Mouse (Mus musculus): ENCODE data around the gene Aph1c.
"Not testable (repeated sequence)": the region's sequence is repeated elsewhere in the genome, so short reads cannot be mapped to it uniquely, and the experiment has no call there.

Aph1c gene

GRCm38 (mm10) chr9:66832366-66832908, 2.1 kb downstream of the Aph1c start:
- DNase-seq (ENCODE audit: low read depth, low spot score) = no peak

- peak; percentile 88 for DNase-seq (ENCODE audit: low read depth, low spot score)
Observed at GRCm38 (mm10) chr9:66825990-66826389, 8.5 kb downstream of the Aph1c start.

- not testable (repeated sequence) for DNase-seq (ENCODE audit: low read depth, low spot score)
Observed at GRCm38 (mm10) chr9:66822255-66822654, 12.3 kb downstream of the Aph1c start.

GRCm38 (mm10) chr9:66820996-66821395, 13.5 kb downstream of the Aph1c start:
- peak; percentile 16 for DNase-seq (ENCODE audit: low read depth, low spot score)

- peak; percentile 18 for DNase-seq (ENCODE audit: low read depth, low spot score)
Observed at GRCm38 (mm10) chr9:66813392-66813791, 21.1 kb downstream of the Aph1c start.

GRCm38 (mm10) chr9:66805951-66806350, 28.6 kb downstream of the Aph1c start:
- not testable (repeated sequence) for DNase-seq (ENCODE audit: low read depth, low spot score)

GRCm38 (mm10) chr9:66801947-66802346, 32.6 kb downstream of the Aph1c start:
- DNase-seq (ENCODE audit: low read depth, low spot score) = no peak

- no peak for DNase-seq (ENCODE audit: low read depth, low spot score)
Observed at GRCm38 (mm10) chr9:66796739-66797138, 37.8 kb downstream of the Aph1c start, which contains the start of gene Gm10647. Gm10647 (plus strand) TSS chr9:66797039.

GRCm38 (mm10) chr9:66795464-66796324, 38.8 kb downstream of the Aph1c start, which contains the start of gene Aph1b:
Aph1b (minus strand) TSS chr9:66795490.
- peak; percentile 99 for DNase-seq (ENCODE audit: low read depth, low spot score)

- no peak for DNase-seq (ENCODE audit: low read depth, low spot score)
Observed at GRCm38 (mm10) chr9:66794629-66795463, 39.7 kb downstream of the Aph1c start.

- DNase-seq (ENCODE audit: low read depth, low spot score) = peak; percentile 88
Observed at GRCm38 (mm10) chr9:66787821-66788220, 46.7 kb downstream of the Aph1c start.

GRCm38 (mm10) chr9:66784552-66784951, 50.0 kb downstream of the Aph1c start:
- DNase-seq (ENCODE audit: low read depth, low spot score) = not testable (repeated sequence)

GRCm38 (mm10) chr9:66770701-66771100, 63.8 kb downstream of the Aph1c start:
- DNase-seq (ENCODE audit: low read depth, low spot score) = no peak

GRCm38 (mm10) chr9:66769275-66769674, 65.3 kb downstream of the Aph1c start:
- DNase-seq (ENCODE audit: low read depth, low spot score) = no peak

- DNase-seq (ENCODE audit: low read depth, low spot score) = no peak
Observed at GRCm38 (mm10) chr9:66768721-66769120, 65.8 kb downstream of the Aph1c start.

Measured in brain, adult 2 months (tissue).